Mouse (Mus musculus) gastrocnemius, postnatal 10 days (tissue): Measurements from ENCODE around the gene Gm26741. TPM values are rescaled to one million over a fixed set of nuclear protein-coding genes. Genes with fewer than 3 reads are reported as not detected.

Source experiments
- DNase-seq: peaks from one replicate; pipeline ENCODE4 v3.0.0; 2021; ENCODE audit warnings: mixed read lengths
- total RNA-seq, 2 experiments: library from RNA; stranded (reverse); gene quantifications; 2 replicates each; pipeline ENCODE4 v1.2.3; 2021

The Gm26741 gene
- total RNA-seq, 2 experiments from 2014 or later: not detected

DNA sequence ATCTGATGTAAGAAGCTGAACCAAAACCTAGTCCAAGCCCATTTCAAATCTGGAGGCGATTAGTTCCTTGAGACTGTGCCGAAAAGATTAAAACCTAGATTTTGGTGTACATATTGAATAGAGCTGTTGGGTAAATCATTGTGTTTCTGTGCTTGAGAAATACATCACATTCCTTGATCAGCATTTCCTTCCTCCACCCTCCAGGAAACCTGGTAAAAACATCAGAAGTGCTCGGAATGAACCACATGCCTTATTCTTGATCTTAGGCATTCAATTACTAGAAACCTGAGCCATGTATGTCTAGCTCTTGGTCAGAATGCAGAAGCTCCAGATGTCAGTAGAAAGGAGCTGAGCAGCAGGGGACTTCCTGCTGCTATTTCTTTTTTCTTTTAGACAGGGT, 30.9 kb downstream of the Gm26741 start:
- no peak for DNase-seq

- DNase-seq: no peak
Measured at GRCm38 (mm10) chr10:52391208-52391607, 32.6 kb downstream of the Gm26741 start.

DNA sequence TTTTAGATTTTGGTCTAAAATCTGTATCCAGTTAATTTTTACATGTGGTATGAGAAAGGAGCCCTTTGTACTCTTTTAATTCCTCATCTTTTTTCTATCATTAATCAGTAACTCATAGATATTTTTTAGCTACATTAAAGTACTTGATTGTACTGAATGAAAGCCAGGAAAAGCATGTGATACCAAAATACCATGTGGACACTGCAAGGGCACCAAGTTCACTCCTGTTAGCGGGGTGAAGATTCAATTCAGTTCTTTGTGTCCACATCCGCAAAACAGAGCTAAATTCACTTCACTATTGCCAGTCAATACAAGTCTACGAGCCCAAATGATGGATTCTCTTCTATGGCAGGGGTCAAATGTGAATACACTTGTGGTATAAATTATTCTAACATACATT, 38.1 kb downstream of the Gm26741 start:
- DNase-seq: no peak

DNA sequence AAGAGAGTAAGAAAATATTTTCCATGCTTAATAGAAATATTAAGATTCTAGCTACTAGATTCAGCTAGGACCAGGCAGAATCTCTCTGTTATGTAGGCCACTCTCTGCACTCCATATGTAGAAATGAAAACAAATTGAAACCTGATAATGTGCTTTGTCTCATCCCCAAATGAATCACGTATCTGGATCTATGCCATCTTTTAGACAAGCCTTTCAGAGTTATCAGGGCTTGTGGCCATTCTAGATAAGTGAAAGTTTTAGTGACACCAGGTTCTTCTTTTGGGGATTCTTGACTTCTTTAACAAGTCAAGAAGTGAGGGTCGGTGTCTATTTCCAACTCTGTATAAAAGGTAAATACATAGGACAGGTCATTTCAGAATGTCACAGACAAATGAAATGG, 40.1 kb downstream of the Gm26741 start:
- no peak for DNase-seq

GRCm38 (mm10) chr10:52399722-52400121, 41.2 kb downstream of the Gm26741 start:
- no peak for DNase-seq

DNA sequence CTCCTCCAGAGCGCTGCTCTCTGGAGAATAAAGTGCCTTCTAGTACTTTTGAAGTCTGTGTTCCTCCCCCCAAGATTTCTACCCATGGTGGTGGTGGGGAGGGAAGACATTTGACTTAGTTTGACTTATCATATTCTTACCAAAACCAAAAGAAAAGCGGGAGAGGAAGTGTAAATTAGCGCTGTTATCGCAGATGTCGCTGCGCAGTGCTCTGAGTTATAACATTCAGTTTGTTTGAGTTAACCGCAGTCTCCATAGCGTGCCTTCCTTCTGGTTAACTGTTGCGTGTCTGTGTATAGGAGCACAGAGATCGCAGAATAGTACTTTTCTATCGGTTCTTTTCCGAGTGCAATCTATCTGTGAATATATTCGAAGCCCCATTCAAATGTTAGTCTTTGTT, 46.6 kb downstream of the Gm26741 start:
- no peak for DNase-seq

- no peak for DNase-seq
Measured at GRCm38 (mm10) chr10:52407526-52407925, 49.0 kb downstream of the Gm26741 start.

Other genes with a start within 250 kb of the Gm26741 start
- gene Ros1, start 163.5 kb upstream of the Gm26741 start, total RNA-seq: under 1 TPM; 0.16 TPM
- gene Dcbld1, start 125.1 kb upstream of the Gm26741 start, total RNA-seq: 1 to 10 TPM; 3.7 TPM
- gene Gopc, start 23.4 kb downstream of the Gm26741 start, total RNA-seq: 10 to 100 TPM; 12.9 to 15.7 TPM
- not detected for gene Nepn, start 30.2 kb downstream of the Gm26741 start, total RNA-seq
- gene Nus1, start 58.8 kb downstream of the Gm26741 start, total RNA-seq: 10 to 100 TPM; 19.4 to 21.5 TPM